Mouse (Mus musculus) E14TG2a.4 (cell line): ENCODE data around the gene Akap8l.

ENCODE experiments used
- CTCF ChIP-seq: conservative IDR thresholded peaks from 2 replicates; pipeline ENCODE4 v1.5.1; 2014; ENCODE audit warnings: low read length
- NANOG ChIP-seq: IDR thresholded peaks from 2 replicates; pipeline ENCODE4 v1.6.1; 2014; ENCODE audit warnings: borderline replicate concordance, low read length, mixed read lengths

DNA sequence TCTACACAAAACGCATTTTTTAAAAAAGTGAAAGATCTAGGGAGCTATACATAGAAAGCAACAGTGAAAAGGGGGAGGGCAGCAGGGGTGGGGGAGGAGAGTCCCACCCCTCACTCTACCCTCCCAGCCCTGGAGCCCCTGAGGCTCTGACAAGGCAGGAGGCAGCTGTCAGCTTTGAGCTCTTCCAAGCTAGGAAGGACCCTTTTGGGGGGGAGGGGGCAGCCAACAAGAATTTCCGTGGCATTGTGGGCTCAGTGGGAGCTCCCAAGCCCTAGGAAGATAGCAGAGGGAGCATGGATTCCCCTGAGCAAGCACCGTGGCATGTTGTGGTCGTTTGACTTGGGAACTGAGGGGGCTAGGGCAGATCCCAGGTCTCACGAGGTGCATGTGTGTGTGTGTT lies 3.8 kb upstream of the Akap8l start:
- TF ChIP-seq CTCF (no peak), NANOG (no peak)
